Mouse (Mus musculus): ENCODE data around the gene Entpd8. TPM values are rescaled to one million over a fixed set of nuclear protein-coding genes. Genes with fewer than 3 reads are reported as not detected.

Gene Entpd8
- total RNA-seq, 2 experiments from 2014 or later, result 7.0 to 9.7 TPM

Small RNAs within 50 kb of the gene (microRNA-seq; reads per million reads assigned to microRNA genes)
- gene Gm24328 (not detected), gene Mir7664 (not detected)

Other genes starting within 250 kb of the Entpd8 start
- 10 to 100 TPM; 54.1 to 75.4 TPM for gene Ehmt1, start 160.7 kb upstream of the Entpd8 start, total RNA-seq (2021)
- 10 to 100 TPM; 14.2 to 25.4 TPM for gene Arrdc1, start 145.1 kb upstream of the Entpd8 start, total RNA-seq (2021)
- gene Zmynd19, start 130.5 kb upstream of the Entpd8 start, total RNA-seq (2021), result 10 to 100 TPM; 24.6 to 28.0 TPM
- 10 to 100 TPM in 1 of 2 experiments, 1 to 10 TPM in 1; 10.0 to 16.0 TPM for gene Dph7, start 117.9 kb upstream of the Entpd8 start, total RNA-seq (2021)
- gene Mrpl41, start 105.2 kb upstream of the Entpd8 start, total RNA-seq (2021), result 100 to 1,000 TPM in 1 of 2 experiments, 10 to 100 TPM in 1; 95.2 to 101 TPM
- gene Pnpla7, start 104.3 kb upstream of the Entpd8 start, total RNA-seq (2021), result 10 to 100 TPM; 37.4 to 43.1 TPM
- 10 to 100 TPM; 53.4 to 68.3 TPM for gene Nsmf, start 25.9 kb upstream of the Entpd8 start, total RNA-seq (2021)
- not detected for gene Noxa1, start 14.8 kb downstream of the Entpd8 start, total RNA-seq (2021)
- gene Nrarp, start 100.5 kb downstream of the Entpd8 start, total RNA-seq (2021), result 10 to 100 TPM; 15.1 to 15.5 TPM
- gene Tor4a, start 116.6 kb downstream of the Entpd8 start, total RNA-seq (2021), result 10 to 100 TPM; 13.9 to 19.5 TPM
- 10 to 100 TPM; 46.3 to 48.8 TPM for gene Nelfb, start 131.2 kb downstream of the Entpd8 start, total RNA-seq (2021)
- not detected for gene Stpg3, start 134.3 kb downstream of the Entpd8 start, total RNA-seq (2021)
- gene Fam166a, start 138.4 kb downstream of the Entpd8 start, total RNA-seq (2021), result not detected
- gene Tubb4b, start 144.4 kb downstream of the Entpd8 start, total RNA-seq (2021), result 100 to 1,000 TPM; 264 to 293 TPM
- not detected for gene Slc34a3, start 154.1 kb downstream of the Entpd8 start, total RNA-seq (2021)
- not detected for gene Rnf224, start 156.5 kb downstream of the Entpd8 start, total RNA-seq (2021)
- 1 to 10 TPM; 6.4 to 7.3 TPM for gene Rnf208, start 162.0 kb downstream of the Entpd8 start, total RNA-seq (2021)
- not detected for gene Cysrt1, start 162.1 kb downstream of the Entpd8 start, total RNA-seq (2021)
- gene AL732309.1, start 166.6 kb downstream of the Entpd8 start, total RNA-seq (2021), result 1 to 10 TPM; 2.3 to 3.3 TPM
- gene Tmem203, start 175.1 kb downstream of the Entpd8 start, total RNA-seq (2021), result 10 to 100 TPM; 27.7 to 31.0 TPM
- gene Tprn, start 182.3 kb downstream of the Entpd8 start, total RNA-seq (2021), result 10 to 100 TPM; 11.2 to 11.4 TPM
- 10 to 100 TPM; 48.0 to 52.2 TPM for gene Ssna1, start 192.1 kb downstream of the Entpd8 start, total RNA-seq (2021)
- 10 to 100 TPM; 61.0 to 73.1 TPM for gene Anapc2, start 192.2 kb downstream of the Entpd8 start, total RNA-seq (2021)
- gene Tmem210, start 207.8 kb downstream of the Entpd8 start, total RNA-seq (2021), result not detected
- not detected for gene Lrrc26, start 209.6 kb downstream of the Entpd8 start, total RNA-seq (2021)
- gene Grin1, start 238.9 kb downstream of the Entpd8 start, total RNA-seq (2021), result 1 to 10 TPM; 7.3 to 9.6 TPM

All from adrenal gland, postnatal 10 days (tissue).